Mouse (Mus musculus): ENCODE data around the gene Hoxb7. TPM values are rescaled to one million over a fixed set of nuclear protein-coding genes. Genes with fewer than 3 reads are reported as not detected.

Hoxb7 gene
- polyA plus RNA-seq, 1 experiment from 2014 or later = 1.3 TPM

- TF ChIP-seq CTCF (IDR thresholded peaks at IDR 0.05) (no peak), EP300 (IDR thresholded peaks at IDR 0.05) (no peak)
- Histone ChIP-seq H3K9me3 (ENCODE audit: low read length) (no peaks in the 10 kb centered on the region), H3K9ac (replicated peaks; ENCODE audit: low read depth) (no peak overlapping the region), H3K4me2 (replicated peaks; ENCODE audit: low read depth, low read length) (peak overlapping the region; percentile 50), H3K27me3 (replicated peaks; ENCODE audit: insufficient read depth, low read length) (peaks cover 96% of the 10 kb centered on the region), H3K4me1 (ENCODE audit: insufficient read depth, low read depth, low read length) (peaks cover 10% of the 10 kb centered on the region; the same call in 1 of the 2 replicates), H3K27ac (ENCODE audit: low read length) (no peak overlapping the region), H3K4me3 (ENCODE audit: low read depth, low read length) (peak overlapping the region; percentile 32), H3K36me3 (ENCODE audit: insufficient read depth, low read length) (no peaks in the 10 kb centered on the region)
- DNase-seq (ENCODE audit: low spot score) (no peak), ATAC-seq (peak; percentile 32)
- WGBS = under 1% methylated on average over 56 of the region's 58 CpGs
These were observed 14.2 kb upstream of the Hoxb7 start for GRCm38 (mm10) chr11:96272024-96272921.

GRCm38 (mm10) chr11:96274428-96274827 lies 12.0 kb upstream of the Hoxb7 start:
- no peak for DNase-seq (ENCODE audit: low spot score)
- no peaks in the 10 kb centered on the region for H3K9me3 ChIP-seq (ENCODE audit: low read length)
- H3K36me3 ChIP-seq (ENCODE audit: insufficient read depth, low read length) = no peaks in the 10 kb centered on the region
- peaks cover 99% of the 10 kb centered on the region for H3K27me3 ChIP-seq (replicated peaks; ENCODE audit: insufficient read depth, low read length)
- ATAC-seq = no peak
- TF ChIP-seq CTCF (IDR thresholded peaks at IDR 0.05) = no peak
- TF ChIP-seq EP300 (IDR thresholded peaks at IDR 0.05) = no peak
- no peak overlapping the region for H3K27ac ChIP-seq (ENCODE audit: low read length)
- no peak overlapping the region for H3K4me2 ChIP-seq (replicated peaks; ENCODE audit: low read depth, low read length)
- H3K9ac ChIP-seq (replicated peaks; ENCODE audit: low read depth) = no peak overlapping the region
- no peak overlapping the region for H3K4me3 ChIP-seq (ENCODE audit: low read depth, low read length)
- H3K4me1 ChIP-seq (ENCODE audit: insufficient read depth, low read depth, low read length) = peaks cover 10% of the 10 kb centered on the region; the same call in 1 of the 2 replicates
- WGBS = 8% methylated on average over 10 of the region's 10 CpGs

- H3K4me1 ChIP-seq (ENCODE audit: insufficient read depth, low read depth, low read length) = peaks cover 8% of the 10 kb centered on the region; the same call in 1 of the 2 replicates
- TF ChIP-seq EP300 (IDR thresholded peaks at IDR 0.05) (no peak), CTCF (IDR thresholded peaks at IDR 0.05) (no peak)
- peaks cover 92% of the 10 kb centered on the region for H3K27me3 ChIP-seq (replicated peaks; ENCODE audit: insufficient read depth, low read length)
- no peak for ATAC-seq
- no peak overlapping the region for H3K4me2 ChIP-seq (replicated peaks; ENCODE audit: low read depth, low read length)
- H3K9ac ChIP-seq (replicated peaks; ENCODE audit: low read depth) = no peak overlapping the region
- H3K4me3 ChIP-seq (ENCODE audit: low read depth, low read length) = no peak overlapping the region
- no peak overlapping the region for H3K27ac ChIP-seq (ENCODE audit: low read length)
- no peaks in the 10 kb centered on the region for H3K36me3 ChIP-seq (ENCODE audit: insufficient read depth, low read length)
- H3K9me3 ChIP-seq (ENCODE audit: low read length) = no peaks in the 10 kb centered on the region
- WGBS = 7% methylated on average over 4 of the region's 4 CpGs
- DNase-seq (ENCODE audit: low spot score) = no peak
These were observed 10.5 kb upstream of the Hoxb7 start for GRCm38 (mm10) chr11:96275896-96276295.

GRCm38 (mm10) chr11:96277151-96278044 lies 9.0 kb upstream of the Hoxb7 start:
- TF ChIP-seq EP300 (IDR thresholded peaks at IDR 0.05) (no peak), CTCF (IDR thresholded peaks at IDR 0.05) (no peak)
- WGBS = 3% methylated on average over 35 of the region's 35 CpGs
- no peak overlapping the region for H3K9ac ChIP-seq (replicated peaks; ENCODE audit: low read depth)
- no peaks in the 10 kb centered on the region for H3K36me3 ChIP-seq (ENCODE audit: insufficient read depth, low read length)
- H3K4me2 ChIP-seq (replicated peaks; ENCODE audit: low read depth, low read length) = no peak overlapping the region
- H3K4me3 ChIP-seq (ENCODE audit: low read depth, low read length) = no peak overlapping the region
- DNase-seq (ENCODE audit: low spot score) (no peak), ATAC-seq (no peak)
- H3K9me3 ChIP-seq (ENCODE audit: low read length) = no peaks in the 10 kb centered on the region
- H3K4me1 ChIP-seq (ENCODE audit: insufficient read depth, low read depth, low read length) = no peaks in the 10 kb centered on the region
- peaks cover 87% of the 10 kb centered on the region for H3K27me3 ChIP-seq (replicated peaks; ENCODE audit: insufficient read depth, low read length)
- H3K27ac ChIP-seq (ENCODE audit: low read length) = no peak overlapping the region

GRCm38 (mm10) chr11:96278324-96278723 lies 8.1 kb upstream of the Hoxb7 start:
- Histone ChIP-seq H3K4me1 (ENCODE audit: insufficient read depth, low read depth, low read length) (no peaks in the 10 kb centered on the region), H3K4me2 (replicated peaks; ENCODE audit: low read depth, low read length) (no peak overlapping the region), H3K9ac (replicated peaks; ENCODE audit: low read depth) (no peak overlapping the region), H3K27me3 (replicated peaks; ENCODE audit: insufficient read depth, low read length) (peaks cover 87% of the 10 kb centered on the region), H3K36me3 (ENCODE audit: insufficient read depth, low read length) (no peaks in the 10 kb centered on the region), H3K27ac (ENCODE audit: low read length) (no peak overlapping the region), H3K9me3 (ENCODE audit: low read length) (no peaks in the 10 kb centered on the region), H3K4me3 (ENCODE audit: low read depth, low read length) (no peak overlapping the region)
- TF ChIP-seq CTCF (IDR thresholded peaks at IDR 0.05) = no peak
- no peak for TF ChIP-seq EP300 (IDR thresholded peaks at IDR 0.05)
- ATAC-seq = no peak
- WGBS = 19% methylated on average over 14 of the region's 14 CpGs
- no peak for DNase-seq (ENCODE audit: low spot score)

GRCm38 (mm10) chr11:96278773-96279172 lies 7.7 kb upstream of the Hoxb7 start:
- Histone ChIP-seq H3K4me3 (ENCODE audit: low read depth, low read length) (no peak overlapping the region), H3K27me3 (replicated peaks; ENCODE audit: insufficient read depth, low read length) (peaks cover 83% of the 10 kb centered on the region), H3K27ac (ENCODE audit: low read length) (no peak overlapping the region), H3K4me1 (ENCODE audit: insufficient read depth, low read depth, low read length) (no peaks in the 10 kb centered on the region), H3K4me2 (replicated peaks; ENCODE audit: low read depth, low read length) (no peak overlapping the region), H3K9ac (replicated peaks; ENCODE audit: low read depth) (no peak overlapping the region), H3K9me3 (ENCODE audit: low read length) (no peaks in the 10 kb centered on the region), H3K36me3 (ENCODE audit: insufficient read depth, low read length) (no peaks in the 10 kb centered on the region)
- ATAC-seq (peak; percentile 80), DNase-seq (ENCODE audit: low spot score) (peak; percentile 89)
- under 1% methylated on average over 9 of the region's 9 CpGs for WGBS
- TF ChIP-seq EP300 (IDR thresholded peaks at IDR 0.05) = no peak
- TF ChIP-seq CTCF (IDR thresholded peaks at IDR 0.05) = peak; percentile 86

Measured in lung, postnatal 0 days (tissue).